Mouse (Mus musculus) urinary bladder, postnatal 14 days (tissue): ENCODE data around the gene Ap2a1.
"Not testable (repeated sequence)": the region's sequence is repeated elsewhere in the genome, so short reads cannot be mapped to it uniquely, and the experiment has no call there.

Experiments used
- DNase-seq: peaks from one replicate; pipeline ENCODE4 v3.0.0; 2021; ENCODE audit warnings: low spot score

Gene Ap2a1

DNA sequence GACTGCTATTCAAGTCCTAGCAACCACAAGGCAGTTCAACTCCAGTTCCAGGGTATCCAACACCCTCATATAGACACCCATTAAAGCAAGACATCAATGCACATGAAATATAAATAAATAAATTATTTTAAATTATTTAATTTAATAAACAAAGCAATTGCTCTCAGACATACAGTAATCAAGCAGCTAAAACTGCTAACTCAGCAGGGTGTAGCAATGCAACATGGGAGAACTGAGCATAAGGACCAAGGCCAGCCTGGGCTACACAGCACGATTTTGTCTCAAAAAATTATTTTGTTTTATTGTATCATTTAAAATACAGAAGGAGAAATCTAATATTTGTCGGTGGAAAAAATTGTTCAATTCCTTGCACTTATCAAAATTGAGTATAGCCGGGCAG is 35.1 kb downstream of the Ap2a1 start:
- no peak for DNase-seq

GRCm38 (mm10) chr7:44893197-44893596 is 36.1 kb downstream of the Ap2a1 start:
- DNase-seq, result no peak

DNA sequence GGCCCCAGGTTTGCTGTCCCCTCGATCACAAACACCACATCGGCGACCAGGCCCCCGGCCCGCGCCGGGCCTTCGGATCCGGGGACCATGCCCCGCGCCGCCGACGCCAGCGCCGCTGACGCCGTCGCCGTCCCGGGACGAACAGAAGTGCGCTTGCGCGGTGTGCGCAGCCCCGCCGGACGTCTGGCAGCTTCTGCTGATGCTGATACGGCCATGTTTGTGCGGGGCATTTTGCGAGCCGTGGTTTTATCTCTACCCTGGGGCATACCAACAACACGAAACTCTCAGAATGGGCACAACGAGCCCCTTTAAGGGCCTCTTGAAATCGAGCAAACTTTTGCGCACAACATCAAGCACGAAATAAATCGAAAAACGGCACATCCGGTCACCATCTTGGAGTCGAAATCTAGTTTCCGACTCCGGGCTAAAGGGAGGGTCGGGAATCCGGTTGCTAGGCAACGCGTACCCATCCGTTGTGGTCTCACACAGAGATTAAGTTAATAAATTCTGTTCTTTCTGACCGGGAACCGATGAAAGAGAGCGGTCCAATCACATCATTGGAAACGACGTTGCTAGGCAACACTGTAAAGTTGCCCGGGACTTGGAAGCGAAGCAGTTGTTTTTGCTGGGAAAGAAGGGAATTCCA is 36.9 kb downstream of the Ap2a1 start, which contains the start of gene Med25:
Gene Med25 (minus strand): TSS at position 437 of the 646 bp plus-strand sequence.
- peak; percentile 91 for DNase-seq

DNA sequence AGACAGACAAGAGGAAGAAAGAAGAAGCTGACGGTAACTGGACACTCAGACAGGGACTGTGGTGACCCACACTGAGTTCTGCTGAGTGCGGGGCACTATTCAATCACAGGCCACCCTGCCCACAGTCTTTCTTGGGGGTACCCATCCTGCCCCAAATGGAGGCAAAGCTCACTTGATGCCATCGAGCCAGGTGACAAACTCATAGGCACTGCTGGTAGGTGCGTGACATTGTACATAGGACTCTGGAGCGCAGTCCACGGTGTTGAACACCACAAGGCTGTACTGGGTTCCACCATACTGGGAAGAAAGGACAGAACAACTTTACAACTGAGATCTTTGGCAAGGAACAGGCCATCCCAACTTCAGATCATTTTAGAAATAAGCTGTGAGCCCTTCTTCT is 37.7 kb downstream of the Ap2a1 start:
- no peak for DNase-seq

DNA sequence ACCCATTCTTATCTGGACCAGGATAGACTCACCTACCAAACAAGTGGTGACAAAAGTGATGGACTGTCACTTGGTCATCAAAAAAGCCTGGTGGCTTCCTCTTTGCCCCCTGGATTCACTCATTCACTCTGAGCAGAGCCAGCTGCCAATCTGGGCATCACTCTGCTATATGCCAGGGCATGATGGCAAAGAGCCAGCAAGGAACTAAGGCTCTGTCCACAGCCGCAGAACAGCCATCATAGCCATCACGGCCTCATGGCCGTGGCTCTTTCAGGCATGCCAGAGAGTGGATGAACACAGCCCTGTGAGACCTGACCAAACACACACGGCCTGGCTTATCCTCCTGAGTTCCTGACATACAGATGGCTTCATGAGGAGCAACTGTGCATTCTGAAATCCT is 38.6 kb downstream of the Ap2a1 start:
- no peak for DNase-seq

- DNase-seq, result no peak
Measured at GRCm38 (mm10) chr7:44890180-44890579, 39.1 kb downstream of the Ap2a1 start.

- no peak for DNase-seq
Measured at GRCm38 (mm10) chr7:44888256-44889105, 40.8 kb downstream of the Ap2a1 start.

DNA sequence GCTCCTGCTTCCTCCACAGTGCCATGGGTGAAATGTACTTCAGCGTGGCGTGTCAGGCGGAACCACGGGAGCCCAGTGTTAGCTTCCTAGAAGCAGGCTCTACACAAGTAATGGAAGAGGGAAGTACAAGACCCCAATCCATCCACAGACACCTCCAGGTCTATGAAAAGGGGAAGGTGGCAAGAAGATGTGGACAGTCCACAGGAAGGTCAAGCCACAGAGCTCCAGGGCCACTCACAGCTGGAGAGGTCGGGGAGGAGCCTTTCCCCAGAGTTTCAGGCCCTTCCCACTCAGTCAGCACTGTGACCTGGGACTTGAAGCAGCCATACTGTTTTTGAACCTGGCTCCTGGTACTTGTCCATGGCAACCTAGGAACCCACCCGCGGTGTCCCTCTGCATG is 42.3 kb downstream of the Ap2a1 start:
- DNase-seq, result no peak

DNA sequence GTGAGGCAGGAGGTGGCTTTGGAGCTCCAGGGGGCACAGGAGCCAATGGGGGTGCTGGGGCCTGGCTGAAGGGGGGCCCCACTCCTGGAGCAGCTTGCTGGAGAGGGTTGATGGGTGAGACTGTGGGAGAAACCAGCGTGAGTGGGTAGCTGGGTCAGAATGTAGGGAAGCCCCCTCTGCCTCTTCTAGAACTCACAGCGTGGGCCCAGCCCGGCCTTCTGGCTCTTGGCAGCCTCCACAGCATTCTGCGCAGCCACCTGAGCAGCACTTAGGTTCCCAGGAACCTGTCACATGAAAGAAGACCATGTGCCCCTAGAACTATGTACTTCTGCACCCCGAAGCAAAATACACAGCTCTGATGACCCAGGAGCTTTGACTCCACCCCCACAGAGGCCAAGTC is 44.7 kb downstream of the Ap2a1 start:
- DNase-seq, result no peak

- no peak for DNase-seq
Measured at GRCm38 (mm10) chr7:44883036-44883435, 46.3 kb downstream of the Ap2a1 start.

- no peak for DNase-seq
Measured at GRCm38 (mm10) chr7:44877833-44878232, 51.5 kb downstream of the Ap2a1 start.

DNA sequence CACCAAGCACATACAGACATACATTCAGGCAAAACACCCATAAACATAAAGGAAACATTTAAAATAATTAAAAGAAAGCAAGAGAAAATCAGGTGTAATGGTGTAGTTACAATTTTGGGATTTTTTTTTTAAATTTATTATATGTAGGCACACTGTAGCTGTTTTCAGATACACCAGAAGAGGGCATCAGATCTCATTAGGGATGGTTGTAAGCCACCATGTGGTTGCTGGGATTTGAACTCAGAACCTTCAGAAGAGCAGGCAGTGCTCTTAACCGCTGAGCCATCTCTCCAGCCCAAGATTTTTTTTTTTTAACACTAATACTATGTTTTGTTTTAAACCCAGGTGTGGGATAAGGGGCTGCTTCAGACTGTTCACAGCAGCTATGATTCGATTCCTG is 57.5 kb downstream of the Ap2a1 start:
- not testable (repeated sequence) for DNase-seq

DNA sequence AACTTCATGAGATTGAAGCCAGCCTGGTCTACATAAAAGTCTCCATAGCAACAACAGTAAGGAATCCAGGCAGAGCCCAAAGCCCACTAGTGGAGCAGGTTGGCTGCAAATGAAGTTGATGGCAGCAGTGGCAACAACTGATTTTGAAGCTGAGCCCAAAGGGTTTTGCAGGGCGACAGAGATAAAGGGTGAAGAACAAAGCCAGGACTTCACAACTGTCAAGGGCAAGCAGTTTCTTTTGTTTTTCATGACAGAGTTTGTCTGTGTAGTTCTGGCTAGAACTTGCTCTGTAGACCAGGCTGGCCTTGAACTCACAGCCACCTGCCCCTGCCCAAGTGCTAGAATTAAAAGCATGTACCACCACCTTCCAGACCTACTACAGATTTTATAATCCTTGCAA is 58.1 kb downstream of the Ap2a1 start:
- no peak for DNase-seq

- no peak for DNase-seq
Measured at GRCm38 (mm10) chr7:44870614-44871013, 58.7 kb downstream of the Ap2a1 start.

DNA sequence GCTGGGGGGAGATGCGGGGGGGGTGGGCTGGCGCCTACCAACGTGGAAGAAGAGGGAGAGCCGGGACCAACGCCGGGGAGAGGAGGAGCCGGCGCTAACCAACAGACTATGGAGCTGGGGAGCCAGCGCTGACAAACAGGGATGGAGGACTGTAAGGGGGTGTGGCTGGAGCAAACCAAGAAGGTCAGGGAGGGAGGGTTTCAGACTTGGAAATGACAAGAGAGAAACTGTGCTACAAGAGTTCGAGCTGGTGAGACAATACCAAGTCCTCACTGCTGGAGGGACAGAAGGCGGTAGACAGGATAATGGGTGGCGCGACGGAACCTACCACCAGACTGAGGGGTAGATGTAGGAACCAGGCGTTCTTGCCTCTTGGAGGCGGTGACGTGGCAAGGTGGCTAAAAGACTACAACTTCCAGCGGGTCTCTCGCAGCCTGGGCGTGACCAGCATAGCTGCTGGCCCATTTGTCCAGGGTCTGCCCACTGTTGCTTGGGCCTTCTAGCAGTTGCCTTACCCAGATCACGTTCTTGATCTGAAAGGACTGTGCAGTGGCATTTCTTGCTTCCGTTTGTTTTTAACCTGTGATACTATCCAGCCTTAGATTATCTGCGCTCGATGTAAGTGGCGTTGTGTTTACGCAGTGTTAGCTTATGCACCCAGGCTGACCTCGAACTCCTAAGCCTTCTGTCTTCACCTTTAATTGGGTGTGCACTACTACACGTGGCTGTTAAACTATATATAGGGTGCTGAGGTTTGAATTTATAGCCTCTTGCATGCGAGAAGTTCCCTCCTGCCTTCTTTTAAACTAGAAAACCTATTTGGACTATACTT is 59.4 kb downstream of the Ap2a1 start, which contains the start of gene Ptov1:
Gene Ptov1 (minus strand): TSS at position 92 of the 832 bp plus-strand sequence.
- peak; percentile 93 for DNase-seq

DNA sequence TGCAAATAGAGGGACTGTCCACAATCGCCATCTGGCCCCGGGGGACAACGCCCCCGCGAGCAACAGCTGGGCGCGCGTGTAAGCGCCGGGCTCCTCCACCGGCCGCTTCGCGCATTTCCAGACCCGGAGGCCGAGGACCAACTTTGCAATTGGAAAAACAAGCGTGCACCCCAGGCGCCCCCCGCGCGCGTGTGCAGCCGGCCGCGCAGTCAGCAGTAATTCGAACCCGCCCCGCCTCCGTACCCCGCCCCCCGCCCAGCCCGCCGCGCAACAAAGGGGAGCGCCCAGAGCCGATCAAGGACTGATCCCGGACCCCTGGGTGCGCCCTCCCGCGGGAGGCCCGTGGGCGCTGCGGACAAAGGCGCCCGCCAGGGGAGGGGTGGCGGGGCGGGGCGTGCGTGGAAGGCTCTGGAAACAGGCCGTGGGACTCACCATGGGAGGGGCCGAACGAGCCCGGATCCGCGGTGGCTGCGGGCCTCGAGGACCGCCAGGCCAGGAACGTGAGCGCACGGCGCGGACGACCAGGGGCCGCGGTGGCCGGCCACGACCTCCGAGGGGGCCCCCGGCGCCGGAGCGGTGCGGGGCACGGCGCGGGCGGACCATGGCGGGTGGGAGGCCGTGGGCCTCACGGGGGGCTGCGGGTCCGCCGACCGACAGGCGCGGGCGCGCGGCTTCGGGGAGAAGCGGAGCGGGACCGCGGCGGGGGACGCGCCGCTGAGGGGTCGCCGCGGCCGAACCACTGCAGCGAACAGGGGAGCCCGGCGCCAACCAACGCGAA is 60.2 kb downstream of the Ap2a1 start:
- DNase-seq, result peak; percentile 77

DNA sequence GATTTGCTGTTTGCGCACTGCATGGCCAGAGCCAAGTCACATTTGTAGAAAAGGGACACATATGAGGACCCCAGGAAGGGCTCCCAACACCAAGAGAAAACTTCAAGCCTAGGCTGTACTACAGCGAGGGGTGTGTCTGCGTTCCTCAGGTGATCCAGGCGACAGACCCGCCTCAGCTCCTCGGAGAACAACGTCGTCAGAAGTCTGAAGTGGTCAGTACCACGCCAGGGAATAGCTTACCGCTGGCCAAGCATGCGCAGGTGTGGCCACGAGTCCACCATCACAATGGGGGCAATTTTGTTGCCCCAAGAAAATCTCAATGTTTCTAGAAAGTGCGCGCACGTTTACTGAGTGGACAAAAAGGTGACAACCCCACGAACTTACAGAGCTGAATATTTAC is 60.8 kb downstream of the Ap2a1 start:
- no peak for DNase-seq

DNA sequence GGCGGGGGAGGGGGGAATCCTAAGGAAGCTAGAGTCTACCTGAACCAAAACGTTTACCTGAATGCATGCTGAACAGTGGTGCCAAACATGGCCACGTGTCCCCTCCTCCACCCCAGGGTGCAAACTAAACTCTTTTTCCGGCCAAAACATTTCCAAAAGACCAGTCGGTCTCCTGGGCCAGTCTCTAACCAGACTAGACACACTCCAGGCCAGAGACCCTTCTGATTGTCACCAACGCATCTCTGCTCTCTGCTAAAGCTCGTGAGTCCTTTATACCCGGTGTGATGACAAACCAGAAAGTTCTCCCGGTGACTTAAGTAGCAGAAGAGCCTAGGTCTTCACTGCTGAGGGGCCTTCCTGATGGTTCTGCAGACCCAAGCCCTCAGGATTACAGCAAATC is 61.5 kb downstream of the Ap2a1 start:
- DNase-seq, result no peak

DNA sequence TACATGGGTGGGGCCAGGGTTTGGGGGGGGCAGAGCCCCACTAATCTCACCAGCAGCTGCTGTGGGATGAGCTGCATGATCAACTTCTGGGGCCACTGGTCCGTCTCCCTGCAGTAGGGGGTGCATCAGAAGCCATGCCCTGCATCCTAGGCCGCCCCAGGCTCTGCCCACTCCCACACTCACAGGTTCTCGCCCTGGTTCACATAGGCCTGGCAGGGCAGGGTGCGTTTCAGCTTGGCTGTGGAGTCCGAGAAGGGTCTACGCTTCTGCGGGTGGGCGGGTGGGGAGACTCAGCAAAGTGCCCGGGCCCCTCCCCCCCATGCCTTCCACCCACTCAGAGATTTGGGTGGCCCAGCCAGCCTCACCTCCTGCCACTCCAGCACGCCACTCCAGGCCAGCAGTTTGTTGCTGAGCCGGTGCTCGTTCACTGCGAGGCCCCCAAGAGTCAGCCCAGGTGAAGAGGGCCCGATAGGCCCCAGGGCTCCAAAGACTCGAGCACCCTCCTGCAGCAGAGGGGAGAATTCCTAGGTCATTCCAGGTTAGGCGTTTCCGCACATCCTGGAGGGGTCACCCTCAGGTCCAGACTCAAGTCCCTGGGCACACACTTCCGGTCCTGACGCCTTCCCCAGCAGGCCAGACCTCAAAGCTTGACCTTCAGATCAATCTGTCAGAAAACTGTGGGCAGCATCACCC is 62.1 kb downstream of the Ap2a1 start:
- no peak for DNase-seq

DNA sequence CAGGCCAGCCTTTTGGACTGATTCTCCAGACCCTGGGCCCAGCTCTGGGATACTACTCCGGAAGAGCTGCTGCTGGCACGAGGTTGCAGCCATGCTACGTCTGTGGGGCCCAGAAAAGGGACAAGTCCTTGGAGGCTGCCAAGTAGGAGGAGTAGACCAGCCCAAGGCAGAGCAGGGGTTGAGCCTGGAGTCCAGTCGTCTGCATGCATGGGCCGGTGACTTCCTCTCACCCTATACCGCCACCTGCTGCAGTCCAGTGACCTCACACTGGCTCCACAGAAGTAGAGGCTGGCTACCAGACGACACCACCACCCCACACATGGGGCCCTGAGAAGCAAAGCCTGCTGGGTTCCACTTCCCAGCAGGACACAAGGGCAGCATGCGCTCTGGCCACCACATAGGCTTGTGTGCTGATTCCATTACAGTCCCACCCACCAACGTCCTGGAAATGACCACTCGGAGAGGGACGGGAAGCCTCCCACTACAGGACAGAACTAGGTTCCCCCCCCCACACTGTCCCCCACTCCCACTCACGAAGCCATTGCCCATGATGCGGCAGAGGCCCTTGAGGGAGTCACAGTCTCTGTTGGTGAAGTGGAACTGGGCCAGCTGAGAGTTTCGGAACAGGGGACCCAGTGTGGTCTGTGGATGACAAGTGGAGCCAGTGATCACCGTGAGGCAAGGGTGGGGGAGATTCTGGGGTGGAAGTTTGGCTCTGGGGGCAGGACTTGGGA is 62.9 kb downstream of the Ap2a1 start:
- DNase-seq, result peak; percentile 74
